Mouse (Mus musculus) embryonic fibroblast, embryonic 13.5 days (primary cell): Measurements from ENCODE around the gene Jarid2.

Experiments used
- CTCF ChIP-seq: IDR thresholded peaks from 2 replicates; pipeline ENCODE4 v1.5.1; 2011; ENCODE audit warnings: mild to moderate bottlenecking, control low read depth, low read length, moderate library complexity, borderline replicate concordance; ENCODE audit not compliant: insufficient read depth
- POLR2A ChIP-seq: IDR thresholded peaks from 2 replicates; pipeline ENCODE4 v1.6.1; 2011; ENCODE audit warnings: low read depth, mild to moderate bottlenecking, control low read depth, low read length, moderate library complexity

GRCm38 (mm10) chr13:44852024-44852423 lies 122.8 kb downstream of the Jarid2 start:
- TF ChIP-seq POLR2A, result no peak
- no peak for TF ChIP-seq CTCF
